Mouse (Mus musculus) spleen, adult 2 months (tissue): ENCODE measurements at regions not wholly inside any gene's neighbourhood (a gene's known extent, or its start where the extent isn't known, plus 50 kb on each side); places are given as distances from the start of the nearest gene placed in this dataset.

Experiments
- CTCF ChIP-seq: fragments of 200-500 bp; IDR thresholded peaks from 2 replicates; pipeline ENCODE4 v1.5.1; 2011; ENCODE audit warnings: mild to moderate bottlenecking, inconsistent platforms; ENCODE audit not compliant: insufficient read depth, insufficient read length, insufficient replicate concordance; ENCODE audit errors: extremely low read depth
- POLR2A ChIP-seq: fragments of 200-500 bp; IDR thresholded peaks from 2 replicates; pipeline ENCODE4 v1.6.1; 2011; ENCODE audit warnings: low read depth, low read length, inconsistent platforms

DNA sequence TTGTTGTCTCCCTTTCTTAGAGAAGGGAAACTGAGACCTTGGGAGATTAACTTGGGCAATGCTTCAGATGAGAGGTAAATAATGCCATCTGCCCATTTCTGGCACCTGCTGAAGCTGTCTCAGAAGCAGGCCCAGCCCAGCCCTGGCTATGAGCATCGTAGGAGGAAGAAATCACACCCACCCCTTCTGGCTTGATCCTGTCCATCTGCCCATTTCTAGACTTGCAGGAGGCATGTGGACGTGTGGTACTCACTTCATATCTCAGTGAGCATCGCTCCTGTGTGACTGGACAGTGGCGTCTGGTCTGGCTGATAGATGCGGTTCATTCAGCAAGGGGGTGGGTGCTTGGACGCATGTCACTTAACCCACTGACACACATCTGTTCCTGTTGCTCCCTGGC lies 146.0 kb downstream of the H2afy start:
- no peak for TF ChIP-seq CTCF
- TF ChIP-seq POLR2A = no peak
